Mouse (Mus musculus) kidney, postnatal 36 days (tissue): ENCODE measurements around the gene Gm3005.
"Not testable (repeated sequence)": the region's sequence is repeated elsewhere in the genome, so short reads cannot be mapped to it uniquely, and the experiment has no call there.

Experiments
- DNase-seq, 2 experiments: peaks; one replicate each; pipeline ENCODE4 v3.0.0; 2021 to 2022; ENCODE audit warnings: mixed read lengths in 2 of 2

Gm3005 gene

GRCm38 (mm10) chr14:3427803-3428202 lies at the start of gene Gm3005:
Gene Gm3005 (plus strand): TSS chr14:3428103.
- DNase-seq = not testable (repeated sequence)

- not testable (repeated sequence) for DNase-seq
Measured at GRCm38 (mm10) chr14:3394793-3395192, 33.1 kb upstream of the Gm3005 start, which contains the start of gene Gm10413. Gene Gm10413 (plus strand): TSS chr14:3395093.

- not testable (repeated sequence) for DNase-seq
Measured at GRCm38 (mm10) chr14:3412314-3412713, 15.6 kb upstream of the Gm3005 start, which contains the start of gene Gm10409. Gene Gm10409 (plus strand): TSS chr14:3412614.

GRCm38 (mm10) chr14:3449079-3449478 lies 21.2 kb downstream of the Gm3005 start, which contains the start of gene Gm10408:
Gene Gm10408 (plus strand): TSS chr14:3449379.
- not testable (repeated sequence) for DNase-seq

GRCm38 (mm10) chr14:3634212-3634611 lies 206.3 kb downstream of the Gm3005 start, which contains the start of gene Gm3012:
Gene Gm3012 (plus strand): TSS chr14:3634512.
- DNase-seq = not testable (repeated sequence)
